Mouse (Mus musculus) thymus, adult 2 months (tissue): ENCODE data around the gene Ubl5. TPM values are rescaled to one million over a fixed set of nuclear protein-coding genes. Genes with fewer than 3 reads are reported as not detected.
"Not testable (repeated sequence)": the region's sequence is repeated elsewhere in the genome, so short reads cannot be mapped to it uniquely, and the experiment has no call there.

Experiments
- DNase-seq: peaks from one replicate; pipeline ENCODE4 v3.0.0; 2021
- H3K27ac ChIP-seq: fragments of 200-500 bp; 2 replicates; pipeline ENCODE4 v1.5.1; 2012; ENCODE audit warnings: low read length, control low read depth; ENCODE audit not compliant: control insufficient read depth, insufficient read depth
- H3K27me3 ChIP-seq: fragments of 200-500 bp; 2 replicates; pipeline ENCODE4 v1.6.1; 2012; ENCODE audit warnings: mild to moderate bottlenecking, low read length, moderate library complexity, mixed read lengths; ENCODE audit not compliant: control insufficient read depth, insufficient read depth
- H3K36me3 ChIP-seq: fragments of 200-500 bp; 2 replicates; pipeline ENCODE4 v1.6.1; 2012; ENCODE audit warnings: mild to moderate bottlenecking, low read length, moderate library complexity; ENCODE audit not compliant: control insufficient read depth, insufficient read depth
- H3K4me1 ChIP-seq: fragments of 200-500 bp; replicated peaks from 2 replicates; pipeline ENCODE4 v1.6.1; 2012; ENCODE audit warnings: low read length; ENCODE audit not compliant: control insufficient read depth, insufficient read depth
- H3K4me3 ChIP-seq: fragments of 200-500 bp; 2 replicates; pipeline ENCODE4 v1.5.1; 2012; ENCODE audit warnings: mild to moderate bottlenecking, low read length, control low read depth, moderate library complexity; ENCODE audit not compliant: control insufficient read depth, insufficient read depth
- CTCF ChIP-seq: fragments of 200-500 bp; IDR thresholded peaks from 2 replicates; pipeline ENCODE4 v1.5.1; 2012; ENCODE audit warnings: mild to moderate bottlenecking, control low read depth, low read length, moderate library complexity, borderline replicate concordance; ENCODE audit not compliant: control insufficient read depth, poor library complexity, insufficient read depth; ENCODE audit errors: extremely low read depth
- POLR2A ChIP-seq: fragments of 200-500 bp; IDR thresholded peaks from 2 replicates; pipeline ENCODE4 v1.6.1; 2012; ENCODE audit warnings: mild to moderate bottlenecking, low read length, control low read depth, moderate library complexity; ENCODE audit not compliant: control insufficient read depth, poor library complexity, insufficient read depth; ENCODE audit errors: extremely low read depth
- WGBS: fragments of 180-500 bp; shearing (Covaris S2); methylation state at CpG from one replicate; pipeline ENCODE4 v1.1.7; 2018; 5-methylcytosine and 5-hydroxymethylcytosine counted together
- polyA plus RNA-seq: library from polyadenylated mRNA; depleted of rRNA; stranded (reverse); fragments of >200 nt; gene quantifications from 2 replicates; pipeline ENCODE4 v1.2.3, GENCODE M21; 2012

Ubl5 gene
- polyA plus RNA-seq, 1 experiment, result 207 TPM

- H3K4me3 ChIP-seq, result no peak overlapping the region
- TF ChIP-seq CTCF (no peak), POLR2A (no peak)
- WGBS, result 90% methylated on average over 9 of the region's 9 CpGs
- no peaks in the 10 kb centered on the region for H3K36me3 ChIP-seq
- H3K27me3 ChIP-seq, result no peaks in the 10 kb centered on the region
- no peaks in the 10 kb centered on the region for H3K4me1 ChIP-seq
- H3K27ac ChIP-seq, result no peak overlapping the region
- DNase-seq, result no peak
Measured at GRCm38 (mm10) chr9:20680378-20680958, 37.8 kb downstream of the Ubl5 start.

DNA sequence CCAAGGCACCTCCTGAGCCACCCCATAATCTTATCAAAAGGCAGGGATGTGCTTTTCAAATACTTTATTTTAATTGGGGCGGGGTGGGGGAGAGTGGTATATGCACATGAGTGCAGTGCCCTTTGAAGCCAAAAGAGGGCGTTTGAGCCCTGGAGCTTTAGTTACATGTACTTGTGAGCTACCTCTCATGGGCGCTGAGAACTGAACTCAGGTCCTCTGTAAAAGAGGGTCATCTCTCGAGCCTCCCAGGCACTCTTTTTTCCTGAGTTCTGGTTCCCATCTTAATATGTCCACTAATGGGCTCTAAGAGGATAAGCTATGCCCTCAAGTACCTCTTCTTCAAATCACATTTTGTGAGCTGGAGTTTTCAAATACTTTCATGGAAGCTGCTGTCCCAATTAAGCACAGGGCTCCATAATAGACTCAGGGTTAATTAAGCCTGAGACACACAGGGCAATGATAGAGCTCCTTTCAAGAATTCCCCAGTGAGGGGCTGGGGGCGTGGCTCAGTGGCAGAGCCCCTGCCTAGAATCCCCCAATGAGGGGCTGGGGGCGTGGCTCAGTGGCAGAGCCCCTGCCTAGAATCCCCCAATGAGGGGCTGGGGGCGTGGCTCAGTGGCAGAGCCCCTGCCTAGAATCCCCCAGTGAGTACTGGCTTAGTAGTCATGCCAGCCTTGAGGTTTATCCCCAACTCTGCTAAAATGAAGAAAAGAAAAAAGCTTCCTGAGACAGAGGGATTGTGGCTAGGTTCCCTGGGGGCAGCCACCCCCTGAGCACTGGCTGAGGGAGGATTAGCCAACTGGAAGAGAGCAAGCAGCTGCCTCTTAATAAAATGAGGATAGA is 39.1 kb downstream of the Ubl5 start:
- no peak for DNase-seq

DNA sequence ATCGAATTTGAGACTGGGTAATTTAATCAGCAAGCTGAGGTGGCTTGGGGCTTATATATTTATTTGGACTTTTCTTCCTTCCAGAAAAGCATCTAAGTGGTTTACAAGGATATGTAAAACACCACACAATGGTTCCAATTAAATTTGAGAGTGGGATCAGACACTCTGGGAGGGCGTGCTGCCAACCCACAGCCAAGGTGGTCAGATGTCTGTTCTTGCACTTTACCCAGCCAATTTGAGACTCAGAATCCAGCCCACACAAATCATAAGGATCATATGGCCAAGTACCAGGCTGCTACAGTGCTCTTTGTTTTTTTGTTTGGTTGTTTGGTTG is 39.7 kb downstream of the Ubl5 start:
- no peaks in the 10 kb centered on the region for H3K27me3 ChIP-seq
- DNase-seq, result no peak
- no peak overlapping the region for H3K27ac ChIP-seq
- no peak for TF ChIP-seq POLR2A
- TF ChIP-seq CTCF, result no peak
- no peaks in the 10 kb centered on the region for H3K4me1 ChIP-seq
- no peaks in the 10 kb centered on the region for H3K36me3 ChIP-seq
- WGBS, result 79% methylated on average over 2 of the region's 2 CpGs
- H3K4me3 ChIP-seq, result no peak overlapping the region

More for the DNA sequence above, 39.1 kb downstream of the Ubl5 start:
- TF ChIP-seq POLR2A, result no peak
- TF ChIP-seq CTCF, result no peak
- Histone ChIP-seq H3K4me1 (no peaks in the 10 kb centered on the region), H3K27me3 (no peaks in the 10 kb centered on the region), H3K36me3 (no peaks in the 10 kb centered on the region), H3K4me3 (no peak overlapping the region), H3K27ac (no peak overlapping the region)
- 53% methylated on average over 7 of the region's 7 CpGs for WGBS

GRCm38 (mm10) chr9:20685081-20685861 is 42.6 kb downstream of the Ubl5 start:
- no peaks in the 10 kb centered on the region for H3K27me3 ChIP-seq
- H3K36me3 ChIP-seq, result no peaks in the 10 kb centered on the region
- no peaks in the 10 kb centered on the region for H3K4me1 ChIP-seq
- no peak for DNase-seq
- TF ChIP-seq CTCF, result no peak
- TF ChIP-seq POLR2A, result no peak
- H3K27ac ChIP-seq, result no peak overlapping the region
- no peak overlapping the region for H3K4me3 ChIP-seq
- 61% methylated on average over 17 of the region's 17 CpGs for WGBS

DNA sequence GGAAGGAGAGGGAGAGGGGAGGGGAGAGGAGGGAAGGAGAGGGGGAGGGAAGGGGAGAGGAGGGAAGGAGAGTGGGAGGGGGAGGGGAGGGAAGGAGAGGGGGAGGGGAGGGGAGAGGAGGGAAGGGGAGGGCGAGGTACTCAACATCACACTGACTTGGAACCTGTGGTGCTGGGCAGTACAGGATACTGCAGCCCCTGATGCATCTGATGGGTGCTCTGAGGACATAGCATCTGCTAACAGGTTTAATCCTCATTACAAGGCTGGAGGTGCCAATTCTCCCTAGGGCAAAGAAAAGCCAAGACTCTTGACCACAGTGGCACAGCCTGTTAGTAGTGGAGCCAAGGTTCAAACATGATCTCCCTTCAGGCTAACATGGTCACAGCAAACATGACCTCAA is 46.7 kb downstream of the Ubl5 start:
- TF ChIP-seq CTCF, result no peak
- no peak for TF ChIP-seq POLR2A
- H3K27ac ChIP-seq, result no peak overlapping the region

DNA sequence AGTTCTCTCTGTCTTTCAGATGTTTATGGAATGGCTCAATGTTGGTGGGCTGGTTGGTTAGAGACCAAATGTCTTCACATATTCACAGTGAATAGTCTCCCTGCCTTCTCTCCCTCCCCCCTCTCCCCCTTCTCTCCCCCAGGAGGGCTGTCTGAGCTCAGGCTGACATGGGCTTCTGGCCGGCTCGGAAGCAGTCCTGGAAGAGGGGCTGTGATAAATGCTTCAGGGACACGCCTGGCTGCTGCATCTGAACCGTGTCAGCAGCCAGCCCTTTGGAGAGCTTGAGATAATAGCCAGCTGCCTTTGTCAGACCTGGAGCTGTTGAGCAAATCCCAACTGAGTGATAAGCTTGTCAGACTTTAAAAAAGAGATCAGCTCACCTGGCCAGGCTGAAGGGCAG is 47.2 kb downstream of the Ubl5 start:
- Histone ChIP-seq H3K27me3 (peaks cover 3% of the 10 kb centered on the region; the same call in 1 of the 2 replicates), H3K27ac (no peak overlapping the region), H3K4me1 (no peaks in the 10 kb centered on the region), H3K4me3 (no peak overlapping the region), H3K36me3 (no peaks in the 10 kb centered on the region)
- no peak for TF ChIP-seq CTCF
- TF ChIP-seq POLR2A, result no peak
- WGBS, result 31% methylated on average over 4 of the region's 4 CpGs
- no peak for DNase-seq

More for the DNA sequence above, 46.7 kb downstream of the Ubl5 start:
- 67% methylated on average over 1 of the region's 1 CpGs for WGBS
- no peaks in the 10 kb centered on the region for H3K36me3 ChIP-seq
- no peak overlapping the region for H3K4me3 ChIP-seq
- no peaks in the 10 kb centered on the region for H3K4me1 ChIP-seq
- H3K27me3 ChIP-seq, result no peaks in the 10 kb centered on the region; the same call in 1 of the 2 replicates
- no peak for DNase-seq

DNA sequence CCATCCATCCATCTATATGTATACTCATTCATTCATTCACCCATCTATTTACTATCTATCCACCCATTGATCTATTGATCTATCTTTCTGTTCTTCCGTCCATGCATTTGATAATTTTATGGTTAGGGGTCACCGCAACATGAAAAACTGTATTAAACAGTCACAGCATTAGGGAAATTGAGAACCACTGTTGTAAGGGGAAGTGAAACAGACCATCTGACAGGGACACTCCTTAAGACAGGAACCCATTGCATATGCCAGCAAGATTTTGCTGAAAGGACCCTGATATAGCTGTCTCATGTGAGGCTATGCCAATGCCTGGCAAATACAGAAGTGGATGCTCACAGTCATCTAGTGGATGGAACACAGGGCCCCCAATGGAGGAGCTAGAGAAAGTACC is 47.8 kb downstream of the Ubl5 start:
- H3K36me3 ChIP-seq, H3K27me3 ChIP-seq, H3K4me3 ChIP-seq, H3K4me1 ChIP-seq, DNase-seq, H3K27ac ChIP-seq: not testable (repeated sequence)
- 88% methylated on average over 2 of the region's 2 CpGs for WGBS
